Mouse (Mus musculus): ENCODE data around the gene Themis2.

Gene Themis2

GRCm38 (mm10) chr4:132796196-132796886 lies at the start of gene Themis2:
Gene Themis2 (minus strand): TSS chr4:132796387.
- DNase-seq (ENCODE audit: extremely low spot score): peak; percentile 75

GRCm38 (mm10) chr4:132843705-132844071 lies 47.5 kb upstream of the Themis2 start:
- no peak for DNase-seq (ENCODE audit: extremely low spot score)

- DNase-seq (ENCODE audit: extremely low spot score): peak; percentile 90
Observed at GRCm38 (mm10) chr4:132842970-132843704, 47.0 kb upstream of the Themis2 start, which contains the start of gene Ppp1r8. Gene Ppp1r8 (minus strand): TSS chr4:132843169.

- DNase-seq (ENCODE audit: extremely low spot score): peak; percentile 49
Observed at GRCm38 (mm10) chr4:132842281-132842906, 46.2 kb upstream of the Themis2 start.

GRCm38 (mm10) chr4:132841493-132841892 lies 45.3 kb upstream of the Themis2 start:
- no peak for DNase-seq (ENCODE audit: extremely low spot score)

GRCm38 (mm10) chr4:132823614-132824366 lies 27.6 kb upstream of the Themis2 start:
- DNase-seq (ENCODE audit: extremely low spot score): peak; percentile 62

GRCm38 (mm10) chr4:132818442-132818841 lies 22.3 kb upstream of the Themis2 start:
- no peak for DNase-seq (ENCODE audit: extremely low spot score)

- DNase-seq (ENCODE audit: extremely low spot score): no peak
Observed at GRCm38 (mm10) chr4:132816855-132817254, 20.7 kb upstream of the Themis2 start.

GRCm38 (mm10) chr4:132816404-132816803 lies 20.2 kb upstream of the Themis2 start:
- no peak for DNase-seq (ENCODE audit: extremely low spot score)

- no peak for DNase-seq (ENCODE audit: extremely low spot score)
Observed at GRCm38 (mm10) chr4:132809621-132810020, 13.4 kb upstream of the Themis2 start.

- no peak for DNase-seq (ENCODE audit: extremely low spot score)
Observed at GRCm38 (mm10) chr4:132807771-132808641, 11.8 kb upstream of the Themis2 start.

- DNase-seq (ENCODE audit: extremely low spot score): no peak
Observed at GRCm38 (mm10) chr4:132806620-132807191, 10.5 kb upstream of the Themis2 start.

- no peak for DNase-seq (ENCODE audit: extremely low spot score)
Observed at GRCm38 (mm10) chr4:132805599-132806197, 9.5 kb upstream of the Themis2 start.

GRCm38 (mm10) chr4:132805146-132805545 lies 9.0 kb upstream of the Themis2 start:
- no peak for DNase-seq (ENCODE audit: extremely low spot score)

GRCm38 (mm10) chr4:132804331-132804730 lies 8.1 kb upstream of the Themis2 start:
- no peak for DNase-seq (ENCODE audit: extremely low spot score)

GRCm38 (mm10) chr4:132803876-132804275 lies 7.7 kb upstream of the Themis2 start:
- no peak for DNase-seq (ENCODE audit: extremely low spot score)

GRCm38 (mm10) chr4:132803212-132803611 lies 7.0 kb upstream of the Themis2 start:
- DNase-seq (ENCODE audit: extremely low spot score): no peak

GRCm38 (mm10) chr4:132802171-132802637 lies 6.0 kb upstream of the Themis2 start:
- DNase-seq (ENCODE audit: extremely low spot score): no peak

GRCm38 (mm10) chr4:132801176-132802077 lies 5.2 kb upstream of the Themis2 start:
- no peak for DNase-seq (ENCODE audit: extremely low spot score)
